Mouse (Mus musculus): ENCODE data around the gene Zfp316. TPM values are rescaled to one million over a fixed set of nuclear protein-coding genes. Genes with fewer than 3 reads are reported as not detected.
A peak's percentile ranks its signal among the peaks of the same experiment; 100 is the strongest.

The Zfp316 gene
- total and polyA plus RNA-seq, 3 experiments: 1.1 to 3.6 (median 2.0) TPM

- H3K36me3 ChIP-seq (replicated peaks in 1 of 2; ENCODE audit: control insufficient read depth in 1 of 2, insufficient read depth in 1 of 2, low read length in 1 of 2): peaks cover 50 to 77% of the 10 kb centered on the region in 2 experiments
- dilution Hi-C loops (cut with MboI; ENCODE audit: extremely low pct_ligation_motif_present, extremely low pct_unique_long_range_greater_than_20kb, low sequenced_read_pairs): no loop called here
- in situ Hi-C loops (cut with MboI; ENCODE audit: low pct_ligation_motif_present, low pct_unique_long_range_greater_than_20kb, low sequenced_read_pairs): no loop called here
- peaks cover 21% of the 10 kb centered on the region for H3K79me2 ChIP-seq (replicated peaks; ENCODE audit: control insufficient read depth, extremely low read depth, insufficient read depth, poor library complexity, severe bottlenecking)
- no peaks in the 10 kb centered on the region for H3K27me3 ChIP-seq (replicated peaks)
- peak; percentile 50 for DNase-seq (ENCODE audit: extremely low read depth)
- TF ChIP-seq RCOR1 (conservative IDR thresholded peaks at IDR 0.05; ENCODE audit: low read depth, low read length): no peak
- TF ChIP-seq PAX5 (IDR thresholded peaks at IDR 0.05; ENCODE audit: low read length): no peak
- no peak for TF ChIP-seq IRF4 (IDR thresholded peaks at IDR 0.05; ENCODE audit: low read depth, low read length)
- peak; percentile 21; the same call in 1 of the 2 replicates for TF ChIP-seq CHD1 (IDR thresholded peaks at IDR 0.05; ENCODE audit: low read depth, low read length)
- TF ChIP-seq POLR2A (IDR thresholded peaks at IDR 0.05; ENCODE audit: low read depth, low read length): no peak
- TF ChIP-seq TBP (conservative IDR thresholded peaks at IDR 0.05; ENCODE audit: low read depth, low read length): no peak
- no peak for TF ChIP-seq E2F4 (IDR thresholded peaks at IDR 0.05; ENCODE audit: insufficient replicate concordance, low read depth, low read length)
- no peak for TF ChIP-seq ETS1 (conservative IDR thresholded peaks at IDR 0.05; ENCODE audit: low read depth, low read length)
- no peak for TF ChIP-seq MAZ (IDR thresholded peaks at IDR 0.05; ENCODE audit: low read depth, low read length)
- no peak for TF ChIP-seq CHD2 (IDR thresholded peaks at IDR 0.05; ENCODE audit: low read length)
- no peak for TF ChIP-seq USF2 (conservative IDR thresholded peaks at IDR 0.05; ENCODE audit: low read depth, low read length)
- TF ChIP-seq EP300 (IDR thresholded peaks at IDR 0.05; ENCODE audit: low read length): no peak
- no peak for TF ChIP-seq USF1 (IDR thresholded peaks at IDR 0.05; ENCODE audit: low read depth, low read length)
- TF ChIP-seq CTCF (conservative IDR thresholded peaks at IDR 0.05 in 1 of 2, IDR thresholded peaks at IDR 0.05 in 1 of 2; ENCODE audit: low read depth in 2 of 2, low read length in 2 of 2): no peak
- TF ChIP-seq NRF1 (IDR thresholded peaks at IDR 0.05; ENCODE audit: low read depth, low read length): no peak
- no peak; the same call in 1 of the 2 replicates for TF ChIP-seq MAX (IDR thresholded peaks at IDR 0.05; ENCODE audit: low read length)
- no peak for TF ChIP-seq ZC3H11A (IDR thresholded peaks at IDR 0.05; ENCODE audit: low read depth, low read length)
- TF ChIP-seq HCFC1 (IDR thresholded peaks at IDR 0.05; ENCODE audit: low read depth, low read length): no peak
- TF ChIP-seq RAD21 (IDR thresholded peaks at IDR 0.05; ENCODE audit: low read depth, low read length): no peak
- no peak for TF ChIP-seq ZMIZ1 (IDR thresholded peaks at IDR 0.05; ENCODE audit: low read depth, low read length)
- TF ChIP-seq SIN3A (IDR thresholded peaks at IDR 0.05; ENCODE audit: low read length): peak; percentile 72; the same call in 1 of the 2 replicates
- TF ChIP-seq JUND (conservative IDR thresholded peaks at IDR 0.05; ENCODE audit: low read depth, low read length): no peak
- TF ChIP-seq MAFK (IDR thresholded peaks at IDR 0.05; ENCODE audit: insufficient replicate concordance, low read length): no peak
- 0 out of 2 replicates have a peak, but pooled peaks have one; percentile 33 for TF ChIP-seq MYC (IDR thresholded peaks at IDR 0.05; ENCODE audit: low read depth, low read length)
- TF ChIP-seq GABPA (IDR thresholded peaks at IDR 0.05; ENCODE audit: insufficient replicate concordance, low read depth, low read length): no peak
- no peak; the same call in none of the 2 replicates for TF ChIP-seq MXI1 (IDR thresholded peaks at IDR 0.05; ENCODE audit: low read depth, low read length)
- no peak for TF ChIP-seq UBTF (IDR thresholded peaks at IDR 0.05; ENCODE audit: low read depth, low read length)
- peak; percentile 42; the same call in 1 of the 2 replicates for TF ChIP-seq ELF1 (IDR thresholded peaks at IDR 0.05; ENCODE audit: low read depth, low read length)
- TF ChIP-seq BHLHE40 (IDR thresholded peaks at IDR 0.05; ENCODE audit: low read depth, low read length): no peak; the same call in 1 of the 2 replicates
- no peak for TF ChIP-seq POLR2AphosphoS2 (IDR thresholded peaks at IDR 0.05; ENCODE audit: low read depth, low read length)
- peak overlapping the region; percentile 77 to 94 (median 89) for H3K4me3 ChIP-seq (replicated peaks in 1 of 3; ENCODE audit: low read depth in 2 of 3, low read length in 2 of 3, poor library complexity in 1 of 3)
- H3K9ac ChIP-seq (ENCODE audit: insufficient read depth, low read depth): peak overlapping the region; percentile 84
- H3K4me2 ChIP-seq (ENCODE audit: insufficient read depth, low read depth, poor library complexity, severe bottlenecking): peak overlapping the region; percentile 94
- H3K27ac ChIP-seq (ENCODE audit: insufficient read depth, low read depth): peak overlapping the region; percentile 68; the same call in 1 of the 2 replicates
- peaks cover 5 to 30% of the 10 kb centered on the region in 2 experiments; a peak in 3 of 4 replicates for H3K4me1 ChIP-seq (ENCODE audit: control insufficient read depth in 1 of 2, insufficient read depth in 2 of 2)
- H3K9me3 ChIP-seq (replicated peaks; ENCODE audit: low read length): no peaks in the 10 kb centered on the region
Observed at GRCm38 (mm10) chr5:143314183-143314729, 44.4 kb upstream of the Zfp316 start.

Measured in CH12.LX (cell line).